Mouse (Mus musculus): ENCODE data around the gene Trim56. TPM values are rescaled to one million over a fixed set of nuclear protein-coding genes. Genes with fewer than 3 reads are reported as not detected.

Gene Trim56
- polyA plus RNA-seq, 1 experiment: 49.3 TPM

DNA sequence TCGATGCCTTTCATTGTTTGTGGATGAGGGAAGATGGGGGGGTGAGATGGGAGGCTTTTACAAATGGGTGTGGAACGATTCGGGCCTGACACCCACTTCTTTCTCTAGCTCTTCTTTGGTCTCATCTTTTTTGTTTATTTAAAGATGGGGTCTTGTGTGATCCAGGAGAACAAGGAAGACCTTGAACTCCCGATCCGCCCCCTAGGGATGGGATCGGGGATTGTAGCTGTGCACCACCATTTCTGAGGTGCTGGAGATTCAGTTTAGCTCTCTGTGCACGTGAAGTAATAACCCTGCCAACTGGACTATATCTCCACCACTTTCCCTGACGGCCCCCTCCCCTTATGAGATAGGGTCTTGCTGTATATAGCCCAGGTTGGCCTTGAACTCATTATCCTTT is 50.1 kb downstream of the Trim56 start:
- WGBS: 85% methylated on average over 8 of the region's 8 CpGs
- H3K27ac ChIP-seq (ENCODE audit: control insufficient read depth, insufficient read depth, low read length): no peak overlapping the region
- H3K4me1 ChIP-seq (replicated peaks; ENCODE audit: control insufficient read depth, insufficient read depth, low read length): no peaks in the 10 kb centered on the region
- H3K36me3 ChIP-seq (ENCODE audit: control insufficient read depth, insufficient read depth, low read length): no peaks in the 10 kb centered on the region
- no peaks in the 10 kb centered on the region for H3K27me3 ChIP-seq (ENCODE audit: control insufficient read depth, insufficient read depth, low read length)
- DNase-seq: no peak
- H3K4me3 ChIP-seq (ENCODE audit: control insufficient read depth, insufficient read depth, low read length): no peak overlapping the region
- TF ChIP-seq CTCF (IDR thresholded peaks at IDR 0.05; ENCODE audit: borderline replicate concordance, control insufficient read depth, extremely low read depth, insufficient read depth, low read length, poor library complexity) (no peak), POLR2A (IDR thresholded peaks at IDR 0.05; ENCODE audit: control insufficient read depth, extremely low read depth, insufficient read depth, low read length, poor library complexity) (no peak)

DNA sequence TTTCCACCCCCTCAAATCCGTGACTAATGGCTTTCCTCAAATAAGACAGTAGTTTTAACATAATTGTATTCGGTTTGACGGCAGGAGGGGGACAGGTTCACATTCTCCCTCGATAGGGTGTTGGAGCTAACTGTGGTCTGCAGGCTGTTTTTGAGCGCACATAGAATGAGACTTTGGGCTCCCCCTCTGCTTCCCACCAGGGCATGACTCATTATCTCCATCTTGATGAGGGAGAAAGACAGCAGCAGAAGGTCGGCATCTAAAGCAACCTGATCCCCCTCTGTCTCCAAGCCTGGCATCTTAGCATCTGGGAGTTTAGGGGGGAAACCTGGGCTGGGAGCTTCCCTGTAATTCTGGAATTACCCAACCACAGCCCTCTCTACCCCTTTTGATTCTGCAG is 50.6 kb downstream of the Trim56 start:
- TF ChIP-seq CTCF (IDR thresholded peaks at IDR 0.05; ENCODE audit: borderline replicate concordance, control insufficient read depth, extremely low read depth, insufficient read depth, low read length, poor library complexity) (no peak), POLR2A (IDR thresholded peaks at IDR 0.05; ENCODE audit: control insufficient read depth, extremely low read depth, insufficient read depth, low read length, poor library complexity) (no peak)
- Histone ChIP-seq H3K27me3 (ENCODE audit: control insufficient read depth, insufficient read depth, low read length) (no peaks in the 10 kb centered on the region), H3K4me3 (ENCODE audit: control insufficient read depth, insufficient read depth, low read length) (no peak overlapping the region), H3K4me1 (replicated peaks; ENCODE audit: control insufficient read depth, insufficient read depth, low read length) (no peaks in the 10 kb centered on the region), H3K27ac (ENCODE audit: control insufficient read depth, insufficient read depth, low read length) (no peak overlapping the region), H3K36me3 (ENCODE audit: control insufficient read depth, insufficient read depth, low read length) (no peaks in the 10 kb centered on the region)
- no peak for DNase-seq
- 79% methylated on average over 6 of the region's 6 CpGs for WGBS

DNA sequence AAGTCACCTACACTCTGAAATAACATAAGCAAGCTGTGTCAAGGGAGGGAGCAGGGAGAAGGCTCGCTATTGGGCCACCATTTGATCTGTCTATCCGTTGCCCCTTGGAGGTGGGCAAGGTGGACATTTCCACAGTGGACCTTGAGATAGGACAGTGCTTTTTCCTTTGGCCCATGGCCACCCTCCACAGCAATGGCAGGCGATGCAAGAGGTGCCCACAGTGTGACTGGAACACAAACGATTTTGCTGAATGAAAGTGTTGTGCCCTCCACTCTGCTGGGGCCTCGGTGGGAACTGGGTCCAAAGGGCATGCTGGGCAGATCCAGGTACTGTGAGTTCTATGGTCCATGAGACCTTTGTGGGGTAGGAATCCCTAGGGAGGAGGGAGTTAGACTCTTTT is 53.4 kb downstream of the Trim56 start:
- no peak overlapping the region for H3K4me3 ChIP-seq (ENCODE audit: control insufficient read depth, insufficient read depth, low read length)

DNA sequence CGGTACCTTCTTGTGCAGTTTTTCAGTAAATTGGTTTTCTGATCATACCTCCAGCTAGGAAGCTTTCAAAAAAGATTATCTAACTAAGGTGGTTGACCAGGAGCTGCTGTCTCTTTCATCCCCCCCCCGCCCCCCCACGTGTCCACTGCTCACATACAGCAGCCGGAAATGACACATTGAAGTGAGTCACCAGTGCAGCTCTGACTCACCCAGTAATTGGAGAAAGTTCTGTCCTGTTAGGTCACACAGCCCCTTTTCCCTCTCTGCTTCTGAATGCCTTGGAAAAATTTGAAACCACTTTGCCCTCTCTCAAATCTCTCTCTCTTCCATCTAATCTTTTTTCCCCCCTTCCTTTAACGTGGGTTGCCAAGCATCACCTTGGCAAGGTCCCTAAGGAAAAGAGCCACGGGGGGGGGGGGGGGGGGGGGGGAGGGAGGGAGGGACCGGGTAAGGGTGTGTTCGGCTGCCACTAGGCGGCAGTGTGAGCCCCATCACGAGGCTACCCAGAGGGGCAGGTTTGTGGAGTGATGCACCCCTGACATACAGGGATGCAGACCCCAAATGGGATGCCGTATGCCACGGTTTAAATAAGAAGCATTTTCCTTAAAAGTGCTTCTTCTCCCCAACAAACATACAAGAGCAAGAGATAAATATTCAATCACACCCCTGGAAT is 54.1 kb downstream of the Trim56 start:
- DNase-seq: peak; percentile 49
- Histone ChIP-seq H3K27me3 (ENCODE audit: control insufficient read depth, insufficient read depth, low read length) (no peaks in the 10 kb centered on the region), H3K4me3 (ENCODE audit: control insufficient read depth, insufficient read depth, low read length) (no peak overlapping the region), H3K27ac (ENCODE audit: control insufficient read depth, insufficient read depth, low read length) (no peak overlapping the region), H3K36me3 (ENCODE audit: control insufficient read depth, insufficient read depth, low read length) (no peaks in the 10 kb centered on the region), H3K4me1 (replicated peaks; ENCODE audit: control insufficient read depth, insufficient read depth, low read length) (no peaks in the 10 kb centered on the region)
- no peak for TF ChIP-seq POLR2A (IDR thresholded peaks at IDR 0.05; ENCODE audit: control insufficient read depth, extremely low read depth, insufficient read depth, low read length, poor library complexity)
- peak; percentile 40; the same call in 1 of the 2 replicates for TF ChIP-seq CTCF (IDR thresholded peaks at IDR 0.05; ENCODE audit: borderline replicate concordance, control insufficient read depth, extremely low read depth, insufficient read depth, low read length, poor library complexity)
- WGBS: 14% methylated on average over 11 of the region's 12 CpGs

More for the DNA sequence above, 53.4 kb downstream of the Trim56 start:
- H3K27me3 ChIP-seq (ENCODE audit: control insufficient read depth, insufficient read depth, low read length): no peaks in the 10 kb centered on the region
- no peak for TF ChIP-seq CTCF (IDR thresholded peaks at IDR 0.05; ENCODE audit: borderline replicate concordance, control insufficient read depth, extremely low read depth, insufficient read depth, low read length, poor library complexity)
- TF ChIP-seq POLR2A (IDR thresholded peaks at IDR 0.05; ENCODE audit: control insufficient read depth, extremely low read depth, insufficient read depth, low read length, poor library complexity): no peak
- 87% methylated on average over 5 of the region's 5 CpGs for WGBS
- H3K4me1 ChIP-seq (replicated peaks; ENCODE audit: control insufficient read depth, insufficient read depth, low read length): no peaks in the 10 kb centered on the region
- DNase-seq: no peak
- no peaks in the 10 kb centered on the region for H3K36me3 ChIP-seq (ENCODE audit: control insufficient read depth, insufficient read depth, low read length)
- H3K27ac ChIP-seq (ENCODE audit: control insufficient read depth, insufficient read depth, low read length): no peak overlapping the region

Other genes with a start within 250 kb of the Trim56 start
- 0.22 and 0.66 TPM in 2 replicates for gene Col26a1, start 233.0 kb downstream of the Trim56 start, polyA plus RNA-seq (2012; rRNA removed)
- 7.7 and 9.4 TPM in 2 replicates for gene Ift22, start 208.1 kb downstream of the Trim56 start, polyA plus RNA-seq (2012; rRNA removed)
- gene Fis1, start 162.9 kb downstream of the Trim56 start, polyA plus RNA-seq (2012; rRNA removed): 181 and 214 TPM in 2 replicates
- gene Cldn15, start 149.6 kb downstream of the Trim56 start, polyA plus RNA-seq (2012; rRNA removed): 3.8 and 9.4 TPM in 2 replicates
- 40.8 and 41.9 TPM in 2 replicates for gene Plod3, start 129.2 kb downstream of the Trim56 start, polyA plus RNA-seq (2012; rRNA removed)
- gene Znhit1, start 128.2 kb downstream of the Trim56 start, polyA plus RNA-seq (2012; rRNA removed): 72.2 and 79.5 TPM in 2 replicates
- 0.58 and 1.0 TPM in 2 replicates for gene Vgf, start 89.8 kb downstream of the Trim56 start, polyA plus RNA-seq (2012; rRNA removed)
- gene Ap1s1, start 70.1 kb downstream of the Trim56 start, polyA plus RNA-seq (2012; rRNA removed): 44.1 and 51.9 TPM in 2 replicates
- 3.1 and 4.1 TPM in 2 replicates for gene Serpine1, start 43.9 kb downstream of the Trim56 start, polyA plus RNA-seq (2012; rRNA removed)
- 0.52 and 0.86 TPM in 2 replicates for gene Muc3, start 33.1 kb upstream of the Trim56 start, polyA plus RNA-seq (2012; rRNA removed)
- 8.7 and 14.7 TPM in 2 replicates for gene Muc3a, start 96.2 kb upstream of the Trim56 start, polyA plus RNA-seq (2012; rRNA removed)
- gene Ache, start 171.3 kb upstream of the Trim56 start, polyA plus RNA-seq (2012; rRNA removed): 90.2 and 97.1 TPM in 2 replicates
- gene Ufsp1, start 178.4 kb upstream of the Trim56 start, polyA plus RNA-seq (2012; rRNA removed): 41.1 and 44.1 TPM in 2 replicates
- 432 and 434 TPM in 2 replicates for gene Srrt, start 191.5 kb upstream of the Trim56 start, polyA plus RNA-seq (2012; rRNA removed)
- 25.0 and 28.0 TPM in 2 replicates for gene Trip6, start 198.2 kb upstream of the Trim56 start, polyA plus RNA-seq (2012; rRNA removed)
- gene Slc12a9, start 217.4 kb upstream of the Trim56 start, polyA plus RNA-seq (2012; rRNA removed): 37.4 and 39.2 TPM in 2 replicates
- gene Ephb4, start 233.9 kb upstream of the Trim56 start, polyA plus RNA-seq (2012; rRNA removed): 9.2 and 10.4 TPM in 2 replicates